Mouse (Mus musculus) hindbrain, embryonic 10.5 days (tissue): ENCODE results near the gene Grik1. TPM values are rescaled to one million over a fixed set of nuclear protein-coding genes. Genes with fewer than 3 reads are reported as not detected.

Experiments
- DNase-seq: peaks from one replicate; pipeline ENCODE4 v3.0.0-alpha.2; 2017; ENCODE audit warnings: low spot score
- H3K27ac ChIP-seq: fragments of 300-500 bp; sonication (generic); 2 replicates; pipeline ENCODE4 v1.5.1; 2016; ENCODE audit warnings: mild to moderate bottlenecking, moderate library complexity
- H3K27me3 ChIP-seq: fragments of 300-500 bp; sonication (generic); 2 replicates; pipeline ENCODE4 v1.6.1; 2016; ENCODE audit warnings: mild to moderate bottlenecking; ENCODE audit not compliant: poor library complexity, insufficient read depth, severe bottlenecking
- H3K36me3 ChIP-seq: fragments of 300-500 bp; sonication (generic); 2 replicates; pipeline ENCODE4 v1.6.1; 2016; ENCODE audit warnings: mild to moderate bottlenecking, moderate library complexity
- H3K4me1 ChIP-seq: fragments of 300-500 bp; sonication (generic); replicated peaks from 2 replicates; pipeline ENCODE4 v1.6.1; 2016; ENCODE audit warnings: mild to moderate bottlenecking
- H3K4me3 ChIP-seq: fragments of 300-500 bp; sonication (generic); 2 replicates; pipeline ENCODE4 v1.5.1; 2016; ENCODE audit warnings: mild to moderate bottlenecking, moderate library complexity
- H3K9me3 ChIP-seq: fragments of 300-500 bp; sonication (generic); 2 replicates; pipeline ENCODE4 v1.6.1; 2016; ENCODE audit warnings: mild to moderate bottlenecking, moderate library complexity
- WGBS: fragments of 180-500 bp; shearing (Covaris S2); methylation state at CpG from one replicate; pipeline ENCODE4 v1.1.7; 2016; 5-methylcytosine and 5-hydroxymethylcytosine counted together
- polyA plus RNA-seq: library from polyadenylated mRNA; unstranded; fragments of >200 nt; fragmentation: Nextera tagmentation; extraction: Ambion mirVana; gene quantifications from 2 replicates; pipeline ENCODE4 v1.2.1, GENCODE M21; 2016

The Grik1 gene
- polyA plus RNA-seq, 1 experiment from 2014 or later, result 1.6 TPM

DNA sequence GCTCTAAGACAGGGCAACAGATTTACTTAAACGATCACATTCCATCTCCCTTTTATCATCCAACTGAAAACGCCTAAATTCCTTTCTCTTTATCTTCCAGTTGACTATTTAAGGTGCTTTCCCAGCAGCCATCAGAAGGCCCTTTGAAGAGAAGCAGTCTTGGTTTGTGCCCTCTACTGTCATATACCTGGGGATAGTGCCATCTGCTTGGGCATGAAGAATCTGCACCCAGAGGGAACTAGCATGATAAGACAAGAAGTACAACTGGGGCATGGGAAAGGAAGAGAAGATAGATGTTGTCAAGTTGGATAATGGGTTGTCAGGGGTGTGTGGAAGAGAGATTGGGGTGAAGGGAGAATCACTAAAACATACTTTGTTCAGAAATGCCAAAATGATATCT is 157.1 kb downstream of the Grik1 start:
- Histone ChIP-seq H3K27ac (no peak overlapping the region), H3K27me3 (no peaks in the 10 kb centered on the region), H3K36me3 (no peaks in the 10 kb centered on the region), H3K4me1 (no peaks in the 10 kb centered on the region), H3K4me3 (no peak overlapping the region), H3K9me3 (no peaks in the 10 kb centered on the region)
- 74% methylated on average over 2 of the region's 2 CpGs for WGBS
- DNase-seq, result no peak

DNA sequence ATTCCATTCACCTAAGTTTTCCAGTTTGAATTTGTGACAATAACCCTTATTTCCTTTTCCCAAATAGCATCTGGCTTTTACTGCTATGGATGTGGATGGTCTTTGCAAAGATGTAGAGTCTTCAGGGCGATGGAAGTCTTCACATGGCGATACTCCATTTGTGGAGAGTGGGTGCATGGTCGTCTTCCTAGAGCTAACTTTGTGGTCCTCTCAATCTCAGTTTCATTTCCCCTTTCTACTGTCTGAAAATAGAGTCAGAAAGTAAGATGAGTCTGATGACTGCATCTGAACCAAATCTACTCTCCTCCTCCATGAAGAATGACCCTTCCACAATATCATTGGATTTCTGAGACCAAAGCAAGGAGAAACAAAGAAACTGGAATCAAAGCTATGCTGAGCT is 159.0 kb downstream of the Grik1 start:
- DNase-seq, result no peak
- 92% methylated on average over 3 of the region's 3 CpGs for WGBS
- Histone ChIP-seq H3K27me3 (no peaks in the 10 kb centered on the region), H3K36me3 (no peaks in the 10 kb centered on the region), H3K27ac (no peak overlapping the region), H3K9me3 (no peaks in the 10 kb centered on the region), H3K4me1 (no peaks in the 10 kb centered on the region), H3K4me3 (no peak overlapping the region)

DNA sequence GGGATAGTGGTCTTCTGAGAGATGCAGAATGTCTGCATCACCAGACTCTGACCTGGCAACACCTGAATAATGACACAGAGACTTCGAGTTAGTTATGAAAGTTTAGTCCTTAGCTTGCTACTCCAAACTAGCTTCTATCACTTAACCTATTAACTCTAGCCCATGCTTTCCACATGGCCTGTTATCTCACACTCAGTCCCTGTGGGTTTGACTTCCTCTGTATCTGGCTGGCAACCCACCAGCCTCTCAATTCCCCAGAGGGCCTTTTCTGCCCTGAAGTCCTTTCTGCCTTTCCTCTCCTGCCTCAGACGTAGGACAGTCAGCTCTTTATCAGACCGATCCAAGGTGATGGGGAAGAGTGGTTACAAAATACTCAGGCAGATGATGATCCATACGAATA is 165.0 kb downstream of the Grik1 start:
- H3K27me3 ChIP-seq, result no peaks in the 10 kb centered on the region
- WGBS, result 77% methylated on average over 4 of the region's 4 CpGs

DNA sequence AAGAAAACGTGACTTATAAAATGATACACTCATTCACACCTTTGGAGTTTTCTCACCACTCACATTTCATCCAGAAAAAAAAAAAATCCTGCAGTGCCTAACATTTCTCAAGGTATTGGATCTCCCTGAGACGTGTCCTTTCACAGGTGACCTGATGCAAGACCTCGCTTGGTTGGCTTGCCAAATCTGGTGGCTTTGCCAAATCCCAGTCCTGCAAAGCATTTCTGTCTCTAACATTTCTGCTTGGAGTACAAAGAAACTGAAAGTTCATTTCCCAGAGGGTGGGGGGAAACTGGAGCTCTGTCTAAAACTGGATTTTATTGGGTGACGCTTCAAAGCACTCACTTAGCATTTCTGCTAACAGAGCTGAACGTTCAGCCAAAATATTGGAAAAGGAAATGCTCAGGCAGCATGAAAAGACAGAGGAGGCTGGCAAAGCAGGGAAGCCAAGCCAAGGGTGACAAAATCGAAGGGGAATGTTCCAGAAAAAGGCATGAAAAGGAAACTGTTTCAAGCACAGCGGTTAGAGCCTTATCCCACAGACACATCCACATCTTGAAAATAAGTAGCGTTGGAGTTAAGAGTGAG is 177.4 kb downstream of the Grik1 start:
- DNase-seq, result no peak
- Histone ChIP-seq H3K4me1 (no peaks in the 10 kb centered on the region), H3K9me3 (no peaks in the 10 kb centered on the region), H3K27me3 (no peaks in the 10 kb centered on the region), H3K36me3 (no peaks in the 10 kb centered on the region), H3K4me3 (no peak overlapping the region), H3K27ac (no peak overlapping the region)
- 84% methylated on average over 8 of the region's 8 CpGs for WGBS

More for the DNA sequence above, 165.0 kb downstream of the Grik1 start:
- no peak overlapping the region for H3K27ac ChIP-seq
- no peak overlapping the region for H3K4me3 ChIP-seq
- H3K36me3 ChIP-seq, result no peaks in the 10 kb centered on the region
- H3K9me3 ChIP-seq, result no peaks in the 10 kb centered on the region
- no peak for DNase-seq
- H3K4me1 ChIP-seq, result no peaks in the 10 kb centered on the region

DNA sequence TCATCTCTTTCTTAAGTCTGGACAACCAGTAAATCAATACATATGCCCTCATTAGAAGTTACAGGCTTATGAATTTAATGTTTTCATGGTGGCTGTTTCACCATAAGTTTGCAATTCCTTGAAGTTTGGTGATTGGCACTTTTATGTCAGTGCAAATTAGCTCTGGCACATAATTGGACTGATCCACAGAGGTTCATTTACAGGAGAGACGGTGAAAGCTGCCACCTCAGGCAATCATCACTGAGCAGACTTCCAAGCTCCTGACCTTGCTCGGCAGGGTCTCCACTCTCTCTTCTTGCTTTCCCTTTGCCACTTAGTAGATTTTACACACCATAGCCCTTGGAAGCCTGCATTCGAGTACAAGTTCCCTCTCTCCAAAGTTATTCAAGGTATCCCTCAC is 178.6 kb downstream of the Grik1 start:
- 62% methylated on average over 3 of the region's 3 CpGs for WGBS
- no peak for DNase-seq
- Histone ChIP-seq H3K27ac (no peak overlapping the region), H3K4me3 (no peak overlapping the region), H3K4me1 (no peaks in the 10 kb centered on the region), H3K9me3 (no peaks in the 10 kb centered on the region), H3K36me3 (no peaks in the 10 kb centered on the region), H3K27me3 (no peaks in the 10 kb centered on the region)

DNA sequence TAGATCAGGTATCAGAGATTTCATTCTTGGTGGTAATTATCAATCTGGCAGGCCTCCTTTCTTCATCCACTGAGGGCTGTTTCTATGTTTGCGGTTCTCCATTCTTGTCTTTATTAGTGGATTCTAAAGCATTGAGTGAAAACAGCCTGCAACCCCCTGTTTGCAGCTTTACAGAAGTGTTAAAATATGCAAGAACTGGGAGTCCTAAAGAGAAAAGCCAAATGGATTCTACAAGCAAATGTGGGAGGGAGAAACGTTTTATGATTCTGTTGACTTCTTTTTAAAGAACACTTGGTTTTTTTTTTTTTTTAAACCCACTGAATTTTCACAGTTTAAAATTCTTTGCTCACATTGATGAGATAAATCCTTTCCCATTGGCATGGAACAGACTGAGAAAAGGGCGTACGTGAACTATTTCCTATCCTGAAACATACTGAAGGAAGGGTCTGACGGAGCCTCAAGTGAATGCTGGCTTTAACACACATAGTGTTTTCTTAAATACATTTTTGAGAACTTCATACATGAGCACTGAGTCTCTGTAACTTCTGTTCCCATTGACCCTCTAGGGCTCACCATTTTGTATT is 195.8 kb downstream of the Grik1 start:
- 79% methylated on average over 5 of the region's 5 CpGs for WGBS
- H3K9me3 ChIP-seq, result no peaks in the 10 kb centered on the region
- no peak for DNase-seq

DNA sequence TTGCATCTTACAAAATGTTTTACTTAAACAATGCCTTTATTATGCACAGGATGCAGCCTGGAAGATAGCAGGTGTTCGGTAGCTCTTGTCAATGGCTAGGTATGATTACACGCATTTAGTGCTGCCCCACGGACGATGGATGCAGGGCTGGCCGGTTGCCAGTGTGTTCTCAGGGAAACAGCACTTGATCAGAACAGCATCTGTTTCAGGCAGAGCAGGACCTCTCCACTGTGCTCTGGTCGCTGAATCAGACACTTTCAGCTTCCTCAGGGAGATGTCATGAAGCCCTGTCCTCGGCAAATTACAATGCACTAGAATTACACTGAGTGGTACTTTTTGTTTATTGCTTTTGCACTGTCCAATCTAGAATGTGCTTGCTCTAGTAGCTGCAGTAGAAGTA is 202.8 kb downstream of the Grik1 start:
- no peaks in the 10 kb centered on the region for H3K27me3 ChIP-seq
- 87% methylated on average over 7 of the region's 7 CpGs for WGBS
- no peaks in the 10 kb centered on the region for H3K36me3 ChIP-seq
- H3K4me1 ChIP-seq, result no peaks in the 10 kb centered on the region
- no peak overlapping the region for H3K4me3 ChIP-seq
- no peaks in the 10 kb centered on the region for H3K9me3 ChIP-seq
- DNase-seq, result no peak
- no peak overlapping the region for H3K27ac ChIP-seq

More for the DNA sequence above, 195.8 kb downstream of the Grik1 start:
- Histone ChIP-seq H3K4me1 (no peaks in the 10 kb centered on the region), H3K27ac (no peak overlapping the region), H3K27me3 (no peaks in the 10 kb centered on the region), H3K4me3 (no peak overlapping the region), H3K36me3 (no peaks in the 10 kb centered on the region)

DNA sequence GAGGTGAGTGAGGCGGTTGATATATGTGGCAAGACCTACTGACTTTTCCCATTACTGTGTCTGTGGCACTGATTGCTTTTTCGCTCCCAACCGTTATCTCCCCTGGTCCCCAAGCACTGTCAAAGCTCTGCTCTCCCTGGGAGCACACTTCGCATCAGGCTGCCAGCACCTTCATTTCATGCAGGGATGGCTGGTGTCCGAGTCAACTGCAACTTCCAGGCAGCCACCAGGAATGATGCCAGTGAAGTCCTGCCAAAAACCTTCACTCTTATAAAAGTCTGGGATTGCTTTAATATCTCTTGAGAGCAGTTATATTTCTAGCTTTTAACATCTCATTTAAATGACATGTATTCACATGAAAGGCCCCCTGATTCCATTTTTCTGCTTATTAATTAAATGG is 215.3 kb downstream of the Grik1 start:
- Histone ChIP-seq H3K9me3 (no peaks in the 10 kb centered on the region), H3K27ac (no peak overlapping the region), H3K27me3 (no peaks in the 10 kb centered on the region), H3K36me3 (no peaks in the 10 kb centered on the region), H3K4me1 (no peaks in the 10 kb centered on the region), H3K4me3 (no peak overlapping the region)
- WGBS, result 89% methylated on average over 5 of the region's 5 CpGs
- DNase-seq, result no peak

DNA sequence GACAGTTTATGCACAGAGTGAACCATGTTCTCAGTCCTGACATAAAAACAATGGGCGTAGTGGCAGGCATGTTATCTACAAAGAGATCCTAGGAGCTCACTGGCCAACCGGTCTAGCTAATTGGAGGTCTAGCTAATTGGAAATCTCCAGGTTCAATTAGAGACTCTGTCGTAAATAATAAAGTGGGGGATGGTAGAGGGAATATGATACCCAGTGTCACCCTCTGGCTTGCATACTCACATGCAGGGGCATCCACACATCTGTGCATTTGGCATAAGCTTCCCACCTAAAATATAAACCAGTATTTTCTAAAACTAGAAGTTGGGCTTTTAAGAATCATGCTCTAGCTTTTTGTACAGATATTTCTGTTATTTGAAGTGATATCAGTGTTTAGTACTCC is 229.1 kb downstream of the Grik1 start:
- WGBS, result 90% methylated on average over 3 of the region's 3 CpGs
- H3K27me3 ChIP-seq, result no peaks in the 10 kb centered on the region

DNA sequence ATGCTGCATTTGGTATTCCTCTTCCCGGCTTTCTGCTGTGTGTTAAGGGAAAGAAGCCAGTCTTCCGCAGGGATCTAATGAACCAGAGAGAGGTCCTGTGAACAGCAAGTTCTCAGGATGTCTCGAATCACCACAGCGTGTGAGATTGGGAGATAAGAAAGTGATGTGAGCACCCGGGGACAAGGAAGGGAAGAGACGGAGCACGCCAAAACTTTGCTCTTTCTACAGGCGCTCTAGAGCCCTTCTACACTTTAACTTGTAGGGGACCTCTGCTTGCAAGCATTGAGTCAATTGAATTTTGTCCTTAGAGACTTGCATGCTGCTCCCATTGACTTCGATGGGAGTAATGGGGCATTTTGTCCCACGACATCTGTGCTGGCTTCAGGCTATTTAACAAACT is 241.9 kb downstream of the Grik1 start:
- H3K36me3 ChIP-seq, result no peaks in the 10 kb centered on the region
- WGBS, result 93% methylated on average over 10 of the region's 10 CpGs
- no peaks in the 10 kb centered on the region for H3K9me3 ChIP-seq
- no peak overlapping the region for H3K27ac ChIP-seq
- no peak overlapping the region for H3K4me3 ChIP-seq
- H3K4me1 ChIP-seq, result no peaks in the 10 kb centered on the region
- DNase-seq, result no peak
- no peaks in the 10 kb centered on the region for H3K27me3 ChIP-seq

More for the DNA sequence above, 229.1 kb downstream of the Grik1 start:
- no peak overlapping the region for H3K27ac ChIP-seq
- H3K4me1 ChIP-seq, result no peaks in the 10 kb centered on the region
- H3K4me3 ChIP-seq, result no peak overlapping the region
- no peaks in the 10 kb centered on the region for H3K36me3 ChIP-seq
- H3K9me3 ChIP-seq, result no peaks in the 10 kb centered on the region
- no peak for DNase-seq

DNA sequence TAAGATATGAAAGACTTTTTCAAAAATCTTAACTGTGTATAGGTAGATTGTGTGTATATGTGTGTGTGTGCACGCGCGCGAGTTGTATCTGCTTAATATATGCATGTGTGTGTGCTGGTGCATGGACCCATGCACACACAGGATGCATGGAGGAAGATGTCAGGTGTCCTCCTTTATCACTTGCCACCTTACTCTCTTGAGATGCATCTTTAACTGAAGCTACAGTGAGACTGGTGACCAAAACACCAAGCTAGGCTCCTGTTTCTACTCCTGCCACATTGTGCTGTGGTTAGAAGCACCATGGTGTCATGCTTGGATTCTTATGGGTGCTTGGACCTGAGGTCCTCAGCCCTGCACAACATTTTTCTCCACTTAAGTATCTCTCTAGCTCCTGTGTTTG is 245.7 kb downstream of the Grik1 start:
- no peaks in the 10 kb centered on the region for H3K9me3 ChIP-seq
- no peak overlapping the region for H3K4me3 ChIP-seq
- no peak overlapping the region for H3K27ac ChIP-seq
- WGBS, result 96% methylated on average over 4 of the region's 4 CpGs
- no peaks in the 10 kb centered on the region for H3K27me3 ChIP-seq
- no peaks in the 10 kb centered on the region for H3K4me1 ChIP-seq
- no peak for DNase-seq
- H3K36me3 ChIP-seq, result no peaks in the 10 kb centered on the region

DNA sequence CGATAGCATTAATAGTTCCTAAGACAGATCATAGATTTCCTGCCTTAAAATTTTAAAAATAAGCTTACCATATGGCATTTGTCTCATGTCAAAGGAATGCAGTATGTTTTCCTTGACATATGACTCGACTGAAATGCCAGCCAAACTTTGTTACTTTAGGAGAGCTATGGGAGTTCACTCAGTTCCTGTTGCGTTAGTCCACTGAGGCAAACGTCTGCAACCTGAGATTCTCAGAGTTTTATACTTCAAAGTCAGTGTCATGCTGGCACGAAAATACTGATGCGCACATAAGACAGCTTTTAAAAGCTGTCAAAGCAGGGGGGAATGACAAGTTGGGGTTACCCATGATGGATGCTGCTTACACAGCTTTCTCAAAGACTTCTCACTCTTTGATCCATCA is 247.6 kb downstream of the Grik1 start:
- H3K27ac ChIP-seq, result no peak overlapping the region
- peak; percentile 3 for DNase-seq
- WGBS, result 69% methylated on average over 6 of the region's 6 CpGs

DNA sequence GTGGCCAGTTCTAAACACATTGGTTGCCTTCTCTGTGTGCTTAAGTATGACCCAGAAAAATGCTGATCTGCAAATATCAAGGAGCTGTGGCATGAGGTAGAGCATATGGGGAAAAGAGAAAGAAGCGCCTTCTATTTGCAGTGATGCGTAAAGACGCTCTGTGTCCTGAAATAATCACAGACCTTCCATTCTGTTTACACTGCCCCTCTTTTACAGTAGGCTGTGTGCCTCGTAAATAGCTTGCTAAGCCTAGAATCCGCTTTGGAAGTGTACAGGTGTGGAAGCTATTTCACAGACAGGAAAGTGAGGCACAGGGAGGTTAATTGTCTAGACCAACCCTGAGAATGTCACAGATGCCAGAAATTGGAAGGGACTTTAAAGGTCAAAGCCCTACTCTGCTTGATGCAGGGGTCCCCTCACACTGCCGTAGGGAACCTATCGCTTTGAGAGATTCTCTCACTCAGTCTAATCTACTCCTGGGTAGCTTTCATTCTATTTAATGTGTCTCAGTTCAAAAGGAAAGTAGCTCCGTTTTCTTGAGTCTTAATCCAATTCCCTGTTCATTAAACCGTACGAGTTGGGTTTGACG is 251.5 kb downstream of the Grik1 start:
- Histone ChIP-seq H3K27ac (no peak overlapping the region), H3K4me3 (no peak overlapping the region), H3K4me1 (no peaks in the 10 kb centered on the region), H3K36me3 (no peaks in the 10 kb centered on the region), H3K27me3 (no peaks in the 10 kb centered on the region), H3K9me3 (no peaks in the 10 kb centered on the region)
- no peak for DNase-seq
- WGBS, result 89% methylated on average over 11 of the region's 11 CpGs

More for the DNA sequence above, 247.6 kb downstream of the Grik1 start:
- no peaks in the 10 kb centered on the region for H3K36me3 ChIP-seq
- no peak overlapping the region for H3K4me3 ChIP-seq
- no peaks in the 10 kb centered on the region for H3K4me1 ChIP-seq
- no peaks in the 10 kb centered on the region for H3K9me3 ChIP-seq
- H3K27me3 ChIP-seq, result no peaks in the 10 kb centered on the region
